Mouse (Mus musculus): Measurements from ENCODE around the gene Cdc20b.

DNA sequence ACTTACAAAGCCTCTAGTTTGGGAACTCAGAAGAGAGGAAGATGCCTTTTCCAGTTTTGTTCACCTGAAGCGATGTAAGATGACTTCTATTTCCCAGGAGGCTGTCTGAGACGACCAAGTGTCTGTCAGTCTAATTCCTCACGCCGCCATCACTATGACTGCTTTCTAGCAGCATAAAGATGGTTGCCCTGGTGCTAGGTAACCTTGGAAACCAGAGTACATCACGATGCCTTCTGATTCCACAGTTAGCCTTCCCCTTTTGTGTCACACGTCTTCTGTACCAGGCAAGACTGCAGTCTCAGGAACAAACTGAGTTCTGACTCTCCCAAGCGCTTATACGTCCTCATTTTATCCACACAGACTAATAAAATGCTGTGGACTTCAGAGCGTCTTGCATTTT, 44.1 kb downstream of the Cdc20b start:
- TF ChIP-seq POLR2A (IDR thresholded peaks at IDR 0.05; ENCODE audit: low read depth, low read length) (no peak), CTCF (IDR thresholded peaks at IDR 0.05; ENCODE audit: borderline replicate concordance, insufficient read depth, low read length) (no peak)
